8 mouse cellular contexts compared by ENCODE assay signal in genomic region chr2:30470143-30470946, GRCm38 (mm10). TPM values are rescaled to one million over a fixed set of nuclear protein-coding genes. Genes with fewer than 3 reads are reported as not detected.
DNase-seq lines count a peak whose midpoint lies in the region; ATAC-seq and TF ChIP-seq lines count a peak whose summit lies in the region.

No protein-coding gene starts in this region.

- TF ChIP-seq EP300 in heart, postnatal 0 days (IDR thresholded peaks at IDR 0.05; ENCODE audit: low read depth), result no peak

- no peaks in the 10 kb centered on the region for H3K36me3 ChIP-seq in forebrain, embryonic 12.5 days (replicated peaks)
- no peaks in the 10 kb centered on the region for H3K36me3 ChIP-seq in heart, postnatal 0 days (replicated peaks; ENCODE audit: control insufficient read depth, insufficient read depth, low read length)

- peak; percentile 72 for DNase-seq in ES-CJ7 (ENCODE audit: low read depth, low spot score)
- DNase-seq in brain, adult 2 months (ENCODE audit: low read depth, low spot score), result peak; percentile 87
- peak; percentile 64 for DNase-seq in heart, postnatal 0 days (ENCODE audit: low spot score)
- DNase-seq in kidney, postnatal 14 days, result peak; percentile 85
- peak; percentile 77 for DNase-seq in lung, adult 2 months
- DNase-seq in ovary, postnatal 10 days (ENCODE audit: low spot score), result peak; percentile 58
- DNase-seq in urinary bladder, postnatal 36 days (ENCODE audit: low spot score in 2 of 2), result peak; percentile 70 to 76

- peaks cover 16% of the 10 kb centered on the region for H3K27me3 ChIP-seq in forebrain, embryonic 12.5 days
- H3K27me3 ChIP-seq in heart, postnatal 0 days (ENCODE audit: control insufficient read depth, insufficient read depth, low read length), result no peaks in the 10 kb centered on the region

- 0 out of 2 replicates have a peak, but pooled peaks have one; percentile 14 for ATAC-seq in forebrain, embryonic 12.5 days (ENCODE audit: low FRiP score)
- ATAC-seq in heart, postnatal 0 days (ENCODE audit: insufficient read depth, low read depth), result peak; percentile 10

- peak; percentile 61; the same call in 1 of the 2 replicates for TF ChIP-seq POLR2A in lung, adult 2 months (IDR thresholded peaks at IDR 0.05; ENCODE audit: borderline replicate concordance, extremely low read depth, low read depth, low read length)

- H3K4me2 ChIP-seq in forebrain, embryonic 12.5 days, result peak overlapping the region; percentile 96
- peak overlapping the region; percentile 96 for H3K4me2 ChIP-seq in heart, postnatal 0 days (ENCODE audit: low read depth, low read length)

- peak; percentile 22 for TF ChIP-seq CTCF in heart, postnatal 0 days (IDR thresholded peaks at IDR 0.05; ENCODE audit: low read depth)
- TF ChIP-seq CTCF in lung, adult 2 months (IDR thresholded peaks at IDR 0.05; ENCODE audit: insufficient read depth, low read length), result no peak

- H3K27ac ChIP-seq in forebrain, embryonic 12.5 days, result peak overlapping the region; percentile 95
- H3K27ac ChIP-seq in heart, postnatal 0 days (ENCODE audit: low read depth), result peak overlapping the region; percentile 91

- no peaks in the 10 kb centered on the region for H3K9me3 ChIP-seq in forebrain, embryonic 12.5 days
- H3K9me3 ChIP-seq in heart, postnatal 0 days (replicated peaks; ENCODE audit: control insufficient read depth, low read length), result no peaks in the 10 kb centered on the region

- H3K4me1 ChIP-seq in forebrain, embryonic 12.5 days, result peaks cover 41% of the 10 kb centered on the region
- peaks cover 20% of the 10 kb centered on the region for H3K4me1 ChIP-seq in heart, postnatal 0 days (ENCODE audit: control insufficient read depth, insufficient read depth)
- H3K4me1 ChIP-seq in lung, adult 2 months (ENCODE audit: control insufficient read depth, insufficient read depth, low read length), result peaks cover 7% of the 10 kb centered on the region; the same call in 1 of the 2 replicates

- H3K4me3 ChIP-seq in forebrain, embryonic 12.5 days (replicated peaks), result peak overlapping the region; percentile 93
- peak overlapping the region; percentile 43 for H3K4me3 ChIP-seq in heart, postnatal 0 days (ENCODE audit: low read depth, low read length)
- peak overlapping the region; percentile 72 for H3K4me3 ChIP-seq in lung, adult 2 months (replicated peaks; ENCODE audit: extremely low read depth, low read depth, low read length)

- under 1% methylated on average over 46 of the region's 46 CpGs for WGBS in forebrain, embryonic 12.5 days
- under 1% methylated on average over 46 of the region's 46 CpGs for WGBS in heart, postnatal 0 days
- under 1% methylated on average over 46 of the region's 46 CpGs for WGBS in lung, adult 2 months

- H3K9ac ChIP-seq in forebrain, embryonic 12.5 days, result peak overlapping the region; percentile 74
- peak overlapping the region; percentile 58 for H3K9ac ChIP-seq in heart, postnatal 0 days (replicated peaks; ENCODE audit: low read depth, low read length)

RNA-seq across cellular contexts. Expression of gene Ier5l, which starts 3.7 kb away (rescaled TPM):
- 2.3 and 2.7 TPM in 2 replicates for polyA plus RNA-seq in forebrain, embryonic 12.5 days (2016; fragmentation: Nextera tagmentation; extraction: Ambion mirVana)
- total RNA-seq in heart, postnatal 0 days (2014; rRNA removed; ENCODE audit: low replicate concordance), result 12.4 and 12.5 TPM in 2 replicates
- polyA plus RNA-seq in heart, postnatal 0 days (2015; fragmentation: Nextera tagmentation; extraction: Ambion mirVana), result 0.94 and 1.2 TPM in 2 replicates
- 12.6 and 22.5 TPM in 2 replicates for polyA plus RNA-seq in lung, adult 2 months (2012; rRNA removed)

RNA-seq across cellular contexts. Expression of gene Ptpa, which starts 54.5 kb away (rescaled TPM):
- polyA plus RNA-seq in forebrain, embryonic 12.5 days (2016; fragmentation: Nextera tagmentation; extraction: Ambion mirVana), result 131 and 144 TPM in 2 replicates
- 109 and 112 TPM in 2 replicates for total RNA-seq in heart, postnatal 0 days (2014; rRNA removed; ENCODE audit: low replicate concordance)
- polyA plus RNA-seq in heart, postnatal 0 days (2015; fragmentation: Nextera tagmentation; extraction: Ambion mirVana), result 92.4 TPM in 2 replicates
- 131 and 136 TPM in 2 replicates for polyA plus RNA-seq in lung, adult 2 months (2012; rRNA removed)

RNA-seq across cellular contexts. Expression of gene Crat, which starts 54.7 kb away (rescaled TPM):
- polyA plus RNA-seq in forebrain, embryonic 12.5 days (2016; fragmentation: Nextera tagmentation; extraction: Ambion mirVana), result 22.5 and 23.0 TPM in 2 replicates
- total RNA-seq in heart, postnatal 0 days (2014; rRNA removed; ENCODE audit: low replicate concordance), result 351 and 413 TPM in 2 replicates
- 263 and 266 TPM in 2 replicates for polyA plus RNA-seq in heart, postnatal 0 days (2015; fragmentation: Nextera tagmentation; extraction: Ambion mirVana)
- 89.2 and 103 TPM in 2 replicates for polyA plus RNA-seq in lung, adult 2 months (2012; rRNA removed)

Comparison
In these comparisons a context has a peak if more than half of its experiments do, and no peak if none do; other contexts are left out.
1. Peak in every context shown above with its lines: DNase-seq, ATAC-seq, H3K4me3 ChIP-seq and H3K27ac ChIP-seq.
2. H3K4me3 ChIP-seq: peak in every context shown above with its lines; median percentile 93 in forebrain, embryonic 12.5 days; 72 in lung, adult 2 months; 43 in heart, postnatal 0 days.